Mouse (Mus musculus) liver, embryonic 16.5 days (tissue): ENCODE results near the gene Tnfrsf9. TPM values are rescaled to one million over a fixed set of nuclear protein-coding genes. Genes with fewer than 3 reads are reported as not detected.
"Not testable (repeated sequence)": the region's sequence is repeated elsewhere in the genome, so short reads cannot be mapped to it uniquely, and the experiment has no call there.

ENCODE experiments used
- ATAC-seq: fragments of 200-750 bp; cut with Nextera tagmentation; 2 replicates; pipeline ENCODE4 v1.8.0; 2017; ENCODE audit warnings: low read depth, mild to moderate bottlenecking, moderate number of reproducible peaks, moderate library complexity
- H3K27ac ChIP-seq: fragments of 300-500 bp; sonication (generic); 2 replicates; pipeline ENCODE4 v1.5.1; 2014; ENCODE audit warnings: mild to moderate bottlenecking, low read length
- H3K27me3 ChIP-seq: fragments of 300-500 bp; sonication (generic); 2 replicates; pipeline ENCODE4 v1.6.1; 2014; ENCODE audit warnings: low read depth, low read length, mixed read lengths; ENCODE audit not compliant: control insufficient read depth, insufficient read depth
- H3K36me3 ChIP-seq: fragments of 300-500 bp; sonication (generic); 2 replicates; pipeline ENCODE4 v1.6.1; 2014; ENCODE audit warnings: mild to moderate bottlenecking; ENCODE audit not compliant: control insufficient read depth, insufficient read depth
- H3K4me1 ChIP-seq: fragments of 300-500 bp; sonication (generic); 2 replicates; pipeline ENCODE4 v1.6.1; 2014; ENCODE audit warnings: low read depth, low read length, mixed read lengths; ENCODE audit not compliant: control insufficient read depth
- H3K4me2 ChIP-seq: fragments of 300-500 bp; sonication (generic); 2 replicates; pipeline ENCODE4 v1.6.1; 2014; ENCODE audit warnings: low read depth, low read length, mixed read lengths
- H3K4me3 ChIP-seq: fragments of 300-500 bp; sonication (generic); 2 replicates; pipeline ENCODE4 v1.5.1; 2014; ENCODE audit warnings: low read depth, mild to moderate bottlenecking, low read length
- H3K9ac ChIP-seq: fragments of 300-500 bp; sonication (generic); 2 replicates; pipeline ENCODE4 v1.6.1; 2014; ENCODE audit warnings: low read depth, low read length
- H3K9me3 ChIP-seq: fragments of 300-500 bp; sonication (generic); replicated peaks from 2 replicates; pipeline ENCODE4 v1.6.1; 2016; ENCODE audit warnings: low read length; ENCODE audit not compliant: control insufficient read depth
- WGBS: fragments of 180-500 bp; shearing (Covaris S2); extraction: QIAGEN DNeasy Blood & Tissue Kit; methylation state at CpG from one replicate; pipeline ENCODE4 v1.1.7; 2014; ENCODE audit not compliant: insufficient replicate concordance; 5-methylcytosine and 5-hydroxymethylcytosine counted together
- polyA plus RNA-seq: library from polyadenylated mRNA; unstranded; fragments of >200 nt; fragmentation: Nextera tagmentation; extraction: Ambion mirVana; gene quantifications from 2 replicates; pipeline ENCODE4 v1.2.1, GENCODE M21; 2015

The Tnfrsf9 gene
- polyA plus RNA-seq, 1 experiment from 2014 or later = 0.20 TPM

DNA sequence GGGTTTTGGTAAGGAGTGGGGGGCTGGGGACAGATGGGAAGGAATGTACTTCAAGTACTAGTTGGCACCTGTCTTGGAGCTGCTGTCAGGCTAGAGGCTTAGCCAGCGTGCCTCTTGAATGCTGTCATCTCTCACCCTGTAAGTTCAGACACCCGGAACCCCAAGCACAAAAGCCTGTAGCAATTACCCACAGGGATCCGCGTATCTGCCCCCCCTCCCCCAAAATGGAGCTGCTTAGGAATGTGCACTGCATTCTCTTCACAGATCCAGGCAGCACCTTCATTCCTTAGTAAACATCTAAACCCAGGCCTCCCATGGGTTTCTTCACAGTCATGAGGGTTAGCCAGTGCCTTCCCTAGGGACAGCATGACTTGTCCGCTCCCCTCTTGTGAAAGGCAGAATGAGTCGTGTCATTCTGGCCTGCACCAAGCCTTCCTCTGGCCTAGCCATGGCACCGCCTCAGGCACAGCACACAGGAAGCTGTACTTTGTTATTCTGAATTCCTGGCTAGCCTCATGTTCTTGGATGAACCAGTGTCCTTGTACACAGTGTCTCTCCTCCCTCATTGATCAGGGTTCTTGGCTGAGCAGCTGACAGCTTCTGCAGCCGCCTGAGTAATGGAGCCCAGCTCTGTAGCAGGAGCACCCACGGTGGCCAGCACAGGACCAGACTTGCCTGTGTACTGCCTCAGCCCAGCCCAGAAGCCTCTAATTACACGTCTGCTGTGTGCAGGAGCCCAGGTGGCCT is 42.8 kb upstream of the Tnfrsf9 start:
- H3K27ac ChIP-seq = peak overlapping the region; percentile 69
- H3K4me2 ChIP-seq = no peak overlapping the region
- ATAC-seq = peak; percentile 25

DNA sequence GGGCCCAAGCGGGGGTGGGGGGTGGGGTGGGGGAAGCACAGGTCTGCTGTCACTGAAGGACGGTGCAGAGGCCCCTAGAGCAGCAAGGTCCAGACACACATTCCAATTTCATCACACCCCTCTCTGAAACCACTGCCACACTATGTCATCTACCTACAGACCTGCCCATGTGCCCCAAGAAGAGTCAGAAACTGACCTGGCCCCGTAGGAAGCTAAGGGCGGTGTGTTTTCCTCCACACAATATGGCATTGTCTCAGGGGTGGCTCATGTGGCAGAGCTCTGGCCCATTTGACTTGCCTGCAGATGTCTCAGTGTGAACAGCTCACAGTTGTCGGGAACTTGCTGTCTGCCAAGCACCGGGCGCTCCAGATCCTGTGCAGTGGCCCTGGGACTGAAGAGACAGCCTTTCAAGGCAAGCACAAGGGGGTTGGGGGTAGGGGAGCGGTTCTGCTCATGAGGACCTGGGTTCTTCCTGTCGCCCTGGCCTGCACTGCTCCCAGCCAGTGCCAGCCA is 42.2 kb upstream of the Tnfrsf9 start:
- peaks cover 14% of the 10 kb centered on the region for H3K4me1 ChIP-seq
- H3K4me2 ChIP-seq = no peak overlapping the region
- H3K4me3 ChIP-seq = no peak overlapping the region
- peak overlapping the region; percentile 69 for H3K27ac ChIP-seq
- no peak overlapping the region for H3K9ac ChIP-seq
- ATAC-seq = peak; percentile 73
- no peaks in the 10 kb centered on the region for H3K9me3 ChIP-seq
- H3K27me3 ChIP-seq = no peaks in the 10 kb centered on the region
- WGBS = 49% methylated on average over 9 of the region's 9 CpGs
- no peaks in the 10 kb centered on the region for H3K36me3 ChIP-seq

More for the DNA sequence above, 42.8 kb upstream of the Tnfrsf9 start:
- Histone ChIP-seq H3K9me3 (no peaks in the 10 kb centered on the region), H3K4me1 (peaks cover 14% of the 10 kb centered on the region), H3K36me3 (peaks cover 3% of the 10 kb centered on the region; the same call in 1 of the 2 replicates), H3K9ac (no peak overlapping the region), H3K27me3 (no peaks in the 10 kb centered on the region), H3K4me3 (no peak overlapping the region)
- WGBS = 44% methylated on average over 10 of the region's 10 CpGs

DNA sequence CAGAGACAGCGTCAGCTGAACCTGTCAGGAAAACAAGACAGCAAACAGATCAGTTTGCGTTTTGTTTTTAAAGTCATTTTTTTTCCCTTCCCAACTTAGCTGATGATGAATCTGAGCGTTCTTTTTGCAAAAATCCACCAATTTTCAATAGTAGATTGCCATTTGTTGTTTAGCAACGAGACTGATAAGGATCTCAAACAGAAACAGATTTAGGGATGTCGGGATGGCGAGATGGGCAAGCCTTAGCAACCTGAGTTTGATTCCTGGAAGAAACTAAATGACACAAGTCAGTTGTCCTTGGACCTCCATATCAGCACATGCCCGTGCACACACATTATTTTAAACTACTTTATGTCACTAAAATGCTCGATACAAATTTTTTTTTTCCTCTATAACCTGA is 41.7 kb upstream of the Tnfrsf9 start:
- H3K36me3 ChIP-seq = no peaks in the 10 kb centered on the region
- 51% methylated on average over 8 of the region's 8 CpGs for WGBS
- no peak overlapping the region for H3K4me2 ChIP-seq
- no peaks in the 10 kb centered on the region for H3K27me3 ChIP-seq
- ATAC-seq = no peak
- H3K9me3 ChIP-seq = no peaks in the 10 kb centered on the region
- peak overlapping the region; percentile 69 for H3K27ac ChIP-seq
- H3K4me1 ChIP-seq = peaks cover 14% of the 10 kb centered on the region
- H3K4me3 ChIP-seq = no peak overlapping the region
- no peak overlapping the region for H3K9ac ChIP-seq

GRCm38 (mm10) chr4:150874416-150874815 is 39.9 kb upstream of the Tnfrsf9 start:
- H3K9me3 ChIP-seq, H3K27ac ChIP-seq, H3K9ac ChIP-seq, H3K4me3 ChIP-seq, ATAC-seq, H3K4me2 ChIP-seq, H3K36me3 ChIP-seq, H3K27me3 ChIP-seq: not testable (repeated sequence)
- H3K4me1 ChIP-seq = peaks cover 14% of the 10 kb centered on the region
- 15% methylated on average over 4 of the region's 4 CpGs for WGBS

DNA sequence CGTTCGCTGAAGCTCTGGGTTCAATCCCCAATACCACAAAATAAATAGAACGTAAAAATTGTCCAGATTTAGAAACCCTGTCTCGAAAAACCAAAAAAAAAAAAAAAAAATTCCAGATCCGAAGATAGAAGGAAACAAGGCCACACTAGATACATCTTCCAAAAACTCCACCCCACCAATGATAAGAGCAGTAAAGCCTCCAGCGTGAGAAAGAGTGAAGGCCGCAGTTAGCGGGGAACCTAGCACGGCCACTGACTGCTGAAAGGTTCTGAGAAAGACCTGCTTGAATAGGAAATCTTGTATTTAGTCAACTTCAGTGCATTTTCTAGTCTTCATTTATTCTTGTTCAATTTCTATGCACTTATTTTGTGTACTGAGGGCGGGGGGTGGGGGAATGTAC is 39.0 kb upstream of the Tnfrsf9 start:
- ATAC-seq = no peak
- Histone ChIP-seq H3K9me3 (peaks cover 13% of the 10 kb centered on the region), H3K9ac (no peak overlapping the region), H3K4me2 (no peak overlapping the region), H3K27me3 (no peaks in the 10 kb centered on the region), H3K4me3 (no peak overlapping the region), H3K27ac (no peak overlapping the region), H3K4me1 (peaks cover 14% of the 10 kb centered on the region), H3K36me3 (no peaks in the 10 kb centered on the region)
- 56% methylated on average over 10 of the region's 10 CpGs for WGBS

GRCm38 (mm10) chr4:150879631-150880030 is 34.7 kb upstream of the Tnfrsf9 start:
- H3K4me1 ChIP-seq = peaks cover 4% of the 10 kb centered on the region
- 89% methylated on average over 22 of the region's 22 CpGs for WGBS
- no peaks in the 10 kb centered on the region for H3K27me3 ChIP-seq

GRCm38 (mm10) chr4:150880364-150880763 is 34.0 kb upstream of the Tnfrsf9 start:
- no peak for ATAC-seq
- Histone ChIP-seq H3K9me3 (peaks cover 13% of the 10 kb centered on the region), H3K4me1 (no peaks in the 10 kb centered on the region), H3K9ac (no peak overlapping the region), H3K27me3 (no peaks in the 10 kb centered on the region), H3K4me2 (no peak overlapping the region), H3K4me3 (no peak overlapping the region), H3K36me3 (no peaks in the 10 kb centered on the region), H3K27ac (no peak overlapping the region)
- 67% methylated on average over 5 of the region's 5 CpGs for WGBS

More at GRCm38 (mm10) chr4:150879631-150880030, 34.7 kb upstream of the Tnfrsf9 start:
- no peak for ATAC-seq
- H3K4me3 ChIP-seq = no peak overlapping the region
- no peaks in the 10 kb centered on the region for H3K36me3 ChIP-seq
- H3K4me2 ChIP-seq = no peak overlapping the region
- no peak overlapping the region for H3K27ac ChIP-seq
- H3K9ac ChIP-seq = no peak overlapping the region
- peaks cover 13% of the 10 kb centered on the region for H3K9me3 ChIP-seq

DNA sequence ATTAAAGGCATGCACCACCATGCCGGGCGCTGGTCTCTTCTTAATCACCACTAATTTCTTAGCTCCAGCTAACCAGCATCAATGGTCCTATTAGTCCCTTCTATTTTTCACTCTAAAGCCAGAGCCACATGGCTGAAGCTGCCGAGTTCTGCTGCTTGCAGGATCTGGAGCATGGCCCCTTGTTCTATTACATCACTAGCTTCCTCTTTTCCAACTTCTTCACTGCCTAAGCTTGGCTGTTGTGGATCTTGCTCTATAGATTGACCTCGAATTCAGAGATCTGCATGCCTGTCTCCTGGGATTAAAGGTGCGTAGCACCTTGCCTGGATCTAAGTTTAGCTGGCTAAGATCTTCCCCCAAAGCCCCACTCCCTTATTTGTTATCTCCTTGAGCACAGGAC is 31.7 kb upstream of the Tnfrsf9 start:
- no peaks in the 10 kb centered on the region for H3K4me1 ChIP-seq
- no peaks in the 10 kb centered on the region for H3K36me3 ChIP-seq
- H3K4me2 ChIP-seq = no peak overlapping the region
- peaks cover 13% of the 10 kb centered on the region for H3K9me3 ChIP-seq
- ATAC-seq = no peak
- H3K27ac ChIP-seq = no peak overlapping the region
- H3K4me3 ChIP-seq = no peak overlapping the region
- WGBS = 48% methylated on average over 5 of the region's 5 CpGs
- no peak overlapping the region for H3K9ac ChIP-seq
- H3K27me3 ChIP-seq = no peaks in the 10 kb centered on the region

- Histone ChIP-seq H3K4me3 (no peak overlapping the region), H3K9me3 (no peaks in the 10 kb centered on the region), H3K4me1 (peaks cover 6% of the 10 kb centered on the region), H3K4me2 (no peak overlapping the region), H3K9ac (no peak overlapping the region), H3K27me3 (no peaks in the 10 kb centered on the region), H3K27ac (no peak overlapping the region), H3K36me3 (no peaks in the 10 kb centered on the region)
- ATAC-seq = no peak
- 58% methylated on average over 5 of the region's 5 CpGs for WGBS
Observed at GRCm38 (mm10) chr4:150887903-150888302, 26.5 kb upstream of the Tnfrsf9 start.
